Mouse (Mus musculus): Measurements from ENCODE around the gene Crls1. TPM values are rescaled to one million over a fixed set of nuclear protein-coding genes. Genes with fewer than 3 reads are reported as not detected.
A peak's percentile ranks its signal among the peaks of the same experiment; 100 is the strongest.

The Crls1 gene
- 8.9 and 9.0 TPM in 2 replicates for polyA plus RNA-seq (2015; fragmentation: Nextera tagmentation; extraction: Ambion mirVana)

DNA sequence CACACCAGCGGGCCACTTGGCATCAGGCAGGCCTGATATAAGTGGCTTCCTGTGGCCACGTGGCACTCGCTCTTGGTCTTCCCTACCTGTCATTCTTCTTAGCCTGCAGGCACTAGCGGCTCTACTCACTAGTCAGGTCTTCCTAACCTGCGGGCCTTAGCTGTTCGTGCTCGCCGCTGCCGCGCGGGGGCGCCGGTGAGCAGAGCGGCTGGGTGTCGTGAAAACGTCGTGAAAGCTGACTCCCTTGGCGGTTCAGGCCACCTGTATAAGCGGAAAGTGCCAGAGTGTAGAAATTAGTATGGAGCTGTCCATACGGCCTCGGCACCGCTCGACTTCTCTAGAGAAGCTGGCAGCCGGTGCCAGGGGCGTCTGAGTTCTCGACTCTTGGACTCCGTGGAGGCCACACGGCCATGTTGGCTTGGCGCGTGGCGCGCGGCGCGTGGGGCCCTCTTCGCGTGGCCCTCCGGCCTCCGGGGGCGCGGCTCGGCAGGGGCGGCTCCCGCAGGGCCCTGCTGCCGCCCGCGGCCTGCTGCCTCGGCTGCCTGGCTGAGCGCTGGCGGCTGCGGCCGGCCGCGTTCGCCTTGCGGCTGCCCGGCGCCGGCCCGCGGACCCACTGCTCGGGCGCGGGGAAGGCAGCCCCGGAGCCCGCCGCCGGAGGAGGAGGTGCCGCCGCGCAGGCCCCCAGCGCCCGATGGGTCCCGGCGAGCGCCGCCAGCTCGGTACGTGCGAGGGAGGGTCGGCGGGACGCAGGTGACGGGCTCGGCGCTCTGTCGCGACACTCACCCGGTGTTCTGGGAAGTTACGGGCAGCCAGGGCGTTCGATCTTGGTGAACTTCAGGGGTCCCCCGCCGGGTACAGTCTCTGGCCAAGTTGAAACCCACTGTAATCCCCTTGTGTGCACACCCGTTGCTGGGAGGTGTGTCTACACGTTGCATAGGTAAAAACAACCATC lies at the start of gene Crls1:
Gene Crls1 (plus strand): TSS at position 260 of the 952 bp plus-strand sequence.
- no peaks in the 10 kb centered on the region for H3K27me3 ChIP-seq
- peak within 1 kb of the TSS; percentile 78 for H3K4me2 ChIP-seq (replicated peaks)
- peaks cover 19% of the 10 kb centered on the region for H3K4me1 ChIP-seq (replicated peaks)
- no peaks in the 10 kb centered on the region for H3K9me3 ChIP-seq
- H3K36me3 ChIP-seq: peaks cover 17% of the 10 kb centered on the region
- under 1% methylated on average over 96 of the region's 96 CpGs for WGBS
- H3K9ac ChIP-seq (replicated peaks): peak within 1 kb of the TSS; percentile 94
- peak within 1 kb of the TSS; percentile 73 for H3K4me3 ChIP-seq (replicated peaks)
- ATAC-seq: peak; percentile 97
- H3K27ac ChIP-seq: peak within 1 kb of the TSS; percentile 76

DNA sequence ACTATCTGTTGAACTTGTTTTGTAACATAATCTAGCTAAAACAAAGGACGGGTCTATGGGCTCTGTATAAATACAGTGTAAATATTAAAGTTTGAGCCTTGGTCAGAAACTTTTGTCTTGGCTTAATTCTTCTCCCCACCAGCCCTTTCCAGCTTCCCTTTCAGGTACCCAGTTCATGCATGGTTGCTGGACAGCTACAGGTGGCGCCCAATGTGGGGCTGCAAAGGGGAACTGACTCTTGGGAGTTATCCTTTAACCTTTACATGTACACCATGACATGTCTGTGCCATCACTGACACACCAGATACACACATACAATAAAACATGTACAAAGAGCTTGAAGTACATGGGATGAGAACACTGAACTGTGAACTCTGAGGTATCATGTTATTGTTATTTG lies 43.5 kb upstream of the Crls1 start:
- 90% methylated on average over 2 of the region's 2 CpGs for WGBS
- ATAC-seq: no peak
- H3K4me3 ChIP-seq (replicated peaks): no peak overlapping the region

DNA sequence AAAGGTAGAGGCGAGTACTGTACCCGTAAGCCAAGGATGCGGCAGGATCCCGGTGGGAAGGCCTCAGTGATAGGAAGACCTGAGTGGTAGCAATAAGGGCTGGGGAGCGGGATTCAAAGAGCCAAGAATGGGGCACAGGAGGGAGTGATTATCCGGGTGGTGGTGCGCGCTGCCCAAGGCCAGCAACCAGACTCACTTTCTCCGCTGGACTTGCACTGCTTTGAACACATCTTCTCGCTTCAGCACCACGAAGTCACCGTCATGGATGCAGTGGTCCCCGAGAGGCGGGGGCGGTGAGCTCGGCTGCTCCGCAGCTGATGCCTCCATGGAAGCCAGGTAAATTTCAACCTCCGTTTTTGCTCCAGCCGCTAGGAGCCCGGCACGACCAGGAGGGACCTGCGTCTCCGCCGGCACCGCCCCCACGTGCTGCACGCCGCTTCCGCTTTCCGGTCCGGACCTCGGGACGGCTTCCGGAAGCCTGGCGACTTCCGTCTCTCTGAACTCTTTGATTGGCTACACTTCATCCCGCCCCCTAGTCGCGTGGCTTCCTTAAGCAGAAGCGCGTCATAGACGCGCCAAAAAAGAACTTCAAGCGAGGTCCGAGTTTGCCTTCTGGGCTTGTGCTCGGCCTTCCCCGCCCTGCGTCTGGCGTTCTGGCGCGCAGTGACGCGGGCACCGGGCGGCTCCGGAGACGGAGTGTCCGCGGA lies 30.7 kb upstream of the Crls1 start, which contains the start of the genes Trmt6 and Mcm8:
Gene Trmt6 (minus strand): TSS at position 448 of the 707 bp plus-strand sequence.
Gene Mcm8 (plus strand): TSS at position 534 of the 707 bp plus-strand sequence.
- Histone ChIP-seq H3K4me1 (replicated peaks) (peaks cover 24% of the 10 kb centered on the region), H3K27me3 (no peaks in the 10 kb centered on the region), H3K4me2 (replicated peaks) (peak within 1 kb of the TSS; percentile 76), H3K9me3 (no peaks in the 10 kb centered on the region), H3K27ac (peak within 1 kb of the TSS; percentile 62), H3K36me3 (peaks cover 18% of the 10 kb centered on the region), H3K9ac (replicated peaks) (peak within 1 kb of the TSS; percentile 75), H3K4me3 (replicated peaks) (peak within 1 kb of the TSS; percentile 79)
- WGBS: under 1% methylated on average over 59 of the region's 59 CpGs
- peak; percentile 100 for ATAC-seq

More for the DNA sequence above, 43.5 kb upstream of the Crls1 start:
- Histone ChIP-seq H3K9me3 (no peaks in the 10 kb centered on the region), H3K27ac (no peak overlapping the region), H3K4me2 (replicated peaks) (no peak overlapping the region), H3K9ac (replicated peaks) (no peak overlapping the region), H3K27me3 (no peaks in the 10 kb centered on the region), H3K36me3 (peaks cover 50% of the 10 kb centered on the region), H3K4me1 (replicated peaks) (no peaks in the 10 kb centered on the region)

DNA sequence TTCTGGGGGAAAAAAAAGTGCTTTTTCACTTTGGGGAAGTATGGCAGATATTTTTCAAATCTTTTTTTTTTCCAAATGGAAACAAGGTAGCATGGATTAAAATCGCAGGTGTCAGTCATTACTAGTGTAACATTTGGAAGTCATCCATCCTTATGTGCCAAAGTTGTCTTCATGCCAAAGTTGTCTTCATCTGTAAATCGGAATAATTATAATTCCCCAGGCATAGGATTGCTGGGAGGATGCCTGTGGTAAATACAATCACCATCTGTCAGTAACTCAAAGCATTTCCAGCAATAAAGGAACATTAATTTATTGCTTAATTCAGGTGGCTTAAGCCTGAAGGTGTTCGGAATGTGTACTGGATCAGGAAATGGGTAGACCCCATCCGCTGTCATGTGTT lies 5.4 kb upstream of the Crls1 start:
- ATAC-seq: no peak
- Histone ChIP-seq H3K9ac (replicated peaks) (no peak overlapping the region), H3K27ac (no peak overlapping the region), H3K36me3 (peaks cover 11% of the 10 kb centered on the region; the same call in 1 of the 2 replicates), H3K4me2 (replicated peaks) (no peak overlapping the region), H3K27me3 (no peaks in the 10 kb centered on the region), H3K4me1 (replicated peaks) (no peaks in the 10 kb centered on the region), H3K9me3 (no peaks in the 10 kb centered on the region), H3K4me3 (replicated peaks) (no peak overlapping the region)
- WGBS: 95% methylated on average over 4 of the region's 4 CpGs

DNA sequence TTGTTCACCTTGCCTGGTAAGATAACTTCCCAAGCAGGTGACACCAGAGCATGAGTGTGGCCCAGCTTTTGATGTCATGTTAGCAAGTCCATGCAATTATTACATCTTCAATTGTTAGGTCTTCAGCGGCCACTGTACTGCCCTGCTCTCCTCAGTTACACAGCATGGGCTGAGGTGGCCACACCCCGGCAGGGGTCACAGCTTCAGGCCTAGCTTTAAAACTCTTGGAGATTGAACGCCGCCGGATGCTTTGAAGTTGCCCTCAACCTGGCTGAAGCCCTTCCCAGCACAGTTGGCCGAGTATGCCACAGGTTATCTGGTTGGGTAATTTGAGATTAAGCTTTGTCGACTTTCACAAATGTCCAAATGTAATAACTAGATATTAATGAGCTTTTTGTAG lies 1.1 kb downstream of the Crls1 start:
- ATAC-seq: no peak
- H3K4me2 ChIP-seq (replicated peaks): peak overlapping the region; percentile 78
- 48% methylated on average over 7 of the region's 7 CpGs for WGBS

DNA sequence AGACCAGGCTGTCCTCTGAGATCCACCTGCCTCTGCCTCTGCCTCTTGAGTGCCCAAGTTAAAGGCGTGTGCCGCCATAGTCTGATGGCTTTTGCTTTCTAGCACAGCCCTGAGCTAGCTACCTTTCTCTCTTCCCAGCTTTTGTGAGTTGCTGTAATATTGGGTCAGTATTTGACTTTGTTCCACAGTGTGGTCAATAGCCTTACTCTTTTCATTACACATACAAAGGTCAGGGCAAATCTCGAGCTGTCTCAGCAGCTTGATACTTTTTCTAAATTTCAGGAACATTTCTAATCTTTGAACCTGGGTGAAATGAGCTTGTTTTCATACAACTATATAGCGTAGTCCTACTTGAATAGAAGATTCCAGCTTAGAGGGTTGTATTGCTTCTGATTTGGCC lies 1.9 kb downstream of the Crls1 start:
- Histone ChIP-seq H3K9ac (replicated peaks) (0 out of 2 replicates have a peak overlapping the region, but pooled peaks have one; percentile 94), H3K36me3 (peaks cover 23% of the 10 kb centered on the region), H3K27me3 (no peaks in the 10 kb centered on the region), H3K4me1 (replicated peaks) (peaks cover 19% of the 10 kb centered on the region), H3K4me2 (replicated peaks) (peak overlapping the region; percentile 78), H3K4me3 (replicated peaks) (peak overlapping the region; percentile 73; the same call in 1 of the 2 replicates), H3K9me3 (no peaks in the 10 kb centered on the region), H3K27ac (no peak overlapping the region)
- 93% methylated on average over 4 of the region's 4 CpGs for WGBS
- ATAC-seq: no peak

More for the DNA sequence above, 1.1 kb downstream of the Crls1 start:
- Histone ChIP-seq H3K27ac (no peak overlapping the region), H3K36me3 (peaks cover 22% of the 10 kb centered on the region), H3K4me3 (replicated peaks) (peak overlapping the region; percentile 73), H3K27me3 (no peaks in the 10 kb centered on the region), H3K4me1 (replicated peaks) (peaks cover 19% of the 10 kb centered on the region), H3K9me3 (no peaks in the 10 kb centered on the region), H3K9ac (replicated peaks) (peak overlapping the region; percentile 94)

DNA sequence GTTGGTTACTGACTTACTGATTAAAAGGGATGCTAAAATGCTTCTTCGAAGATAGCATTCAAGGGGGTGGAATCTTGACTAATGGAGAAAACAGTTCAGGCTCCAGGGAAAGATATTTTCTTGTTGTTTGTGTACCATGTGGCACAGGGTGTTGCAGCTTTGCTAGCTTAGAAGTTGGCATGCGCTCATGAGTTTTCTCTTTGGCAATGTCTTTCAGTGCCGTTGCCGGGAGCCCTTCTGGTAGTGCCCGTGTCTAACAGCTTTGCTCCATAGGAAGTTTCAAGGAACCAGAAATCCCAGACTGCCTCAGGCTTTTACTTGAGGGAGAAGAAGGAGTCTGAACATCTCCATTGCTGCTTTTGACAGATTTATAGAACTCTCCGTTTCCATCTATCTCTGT lies 2.7 kb downstream of the Crls1 start:
- H3K9me3 ChIP-seq: no peaks in the 10 kb centered on the region
- no peak overlapping the region for H3K4me2 ChIP-seq (replicated peaks)
- no peak overlapping the region for H3K9ac ChIP-seq (replicated peaks)
- H3K4me1 ChIP-seq (replicated peaks): peaks cover 19% of the 10 kb centered on the region
- ATAC-seq: no peak
- no peak overlapping the region for H3K4me3 ChIP-seq (replicated peaks)
- no peaks in the 10 kb centered on the region for H3K27me3 ChIP-seq
- H3K27ac ChIP-seq: no peak overlapping the region
- 93% methylated on average over 6 of the region's 6 CpGs for WGBS
- H3K36me3 ChIP-seq: peaks cover 25% of the 10 kb centered on the region

DNA sequence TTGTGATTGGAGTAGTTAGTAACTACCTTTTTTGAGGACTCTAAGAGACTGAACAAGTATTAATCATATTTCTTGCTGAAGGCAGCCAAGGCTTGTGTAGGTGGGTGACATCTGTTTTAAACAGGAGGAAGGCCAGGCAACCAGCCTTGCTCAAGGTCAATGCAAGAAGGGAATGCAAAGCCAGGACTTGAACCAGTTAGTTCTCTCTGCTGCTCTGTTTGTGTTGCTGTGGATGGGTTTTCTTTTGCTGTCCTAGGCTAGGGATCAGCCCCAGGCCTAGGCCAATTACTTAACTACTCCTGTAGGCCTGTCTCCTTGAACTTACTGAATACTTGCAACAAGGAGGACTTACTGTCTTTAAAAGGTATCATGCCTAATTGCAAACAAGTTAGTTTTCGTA lies 6.6 kb downstream of the Crls1 start:
- WGBS: 87% methylated on average over 1 of the region's 1 CpGs
- Histone ChIP-seq H3K27ac (no peak overlapping the region), H3K36me3 (peaks cover 32% of the 10 kb centered on the region), H3K27me3 (no peaks in the 10 kb centered on the region), H3K4me2 (replicated peaks) (no peak overlapping the region), H3K4me1 (replicated peaks) (peaks cover 10% of the 10 kb centered on the region), H3K4me3 (replicated peaks) (no peak overlapping the region), H3K9ac (replicated peaks) (no peak overlapping the region), H3K9me3 (no peaks in the 10 kb centered on the region)
- ATAC-seq: no peak

DNA sequence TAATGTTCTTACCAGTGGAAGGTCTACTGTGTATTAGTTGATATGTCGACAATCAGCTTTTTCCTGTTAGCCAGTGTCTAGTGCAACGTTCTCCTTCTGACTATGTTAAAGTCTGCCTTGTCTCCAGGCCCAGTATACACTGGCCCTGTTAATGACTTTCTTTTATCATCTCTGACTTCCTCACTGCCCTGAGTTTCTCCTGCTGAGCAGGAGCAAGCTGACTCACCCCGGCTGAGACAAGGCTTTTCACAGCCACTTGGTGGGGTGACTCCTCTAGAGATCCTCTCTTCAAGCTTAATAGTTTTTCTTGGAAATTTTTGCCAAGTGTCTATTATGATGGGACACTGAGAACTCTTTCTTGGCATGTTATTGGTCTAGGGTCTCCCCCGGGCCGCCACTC lies 9.9 kb downstream of the Crls1 start:
- Histone ChIP-seq H3K9me3 (no peaks in the 10 kb centered on the region), H3K27ac (no peak overlapping the region), H3K4me1 (replicated peaks) (no peaks in the 10 kb centered on the region), H3K36me3 (peaks cover 19% of the 10 kb centered on the region), H3K4me2 (replicated peaks) (no peak overlapping the region), H3K4me3 (replicated peaks) (no peak overlapping the region), H3K9ac (replicated peaks) (no peak overlapping the region), H3K27me3 (no peaks in the 10 kb centered on the region)
- no peak for ATAC-seq
- 90% methylated on average over 5 of the region's 5 CpGs for WGBS

DNA sequence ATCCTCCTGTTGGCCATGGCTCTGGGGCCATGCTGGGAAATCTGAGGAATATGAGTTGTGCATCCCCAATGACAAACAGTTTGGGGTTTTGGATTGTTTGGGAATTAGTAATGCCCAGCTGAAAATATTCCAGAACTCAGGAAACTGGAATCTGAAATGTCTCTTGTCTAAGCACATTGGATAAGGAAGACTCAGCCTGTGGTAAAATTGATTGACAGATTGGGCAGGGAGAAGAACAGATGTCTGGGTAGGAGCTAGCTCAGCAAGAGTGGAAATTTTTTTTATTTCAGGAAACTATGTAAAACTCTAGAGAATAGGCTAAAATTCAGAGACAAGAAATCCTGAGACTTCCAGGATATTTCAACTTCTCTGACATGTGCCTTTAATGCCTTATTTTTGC lies 14.0 kb downstream of the Crls1 start:
- Histone ChIP-seq H3K4me2 (replicated peaks) (no peak overlapping the region), H3K4me1 (replicated peaks) (no peaks in the 10 kb centered on the region), H3K4me3 (replicated peaks) (no peak overlapping the region), H3K9me3 (no peaks in the 10 kb centered on the region), H3K27me3 (no peaks in the 10 kb centered on the region), H3K9ac (replicated peaks) (no peak overlapping the region), H3K27ac (no peak overlapping the region), H3K36me3 (peaks cover 13% of the 10 kb centered on the region)
- no peak for ATAC-seq

DNA sequence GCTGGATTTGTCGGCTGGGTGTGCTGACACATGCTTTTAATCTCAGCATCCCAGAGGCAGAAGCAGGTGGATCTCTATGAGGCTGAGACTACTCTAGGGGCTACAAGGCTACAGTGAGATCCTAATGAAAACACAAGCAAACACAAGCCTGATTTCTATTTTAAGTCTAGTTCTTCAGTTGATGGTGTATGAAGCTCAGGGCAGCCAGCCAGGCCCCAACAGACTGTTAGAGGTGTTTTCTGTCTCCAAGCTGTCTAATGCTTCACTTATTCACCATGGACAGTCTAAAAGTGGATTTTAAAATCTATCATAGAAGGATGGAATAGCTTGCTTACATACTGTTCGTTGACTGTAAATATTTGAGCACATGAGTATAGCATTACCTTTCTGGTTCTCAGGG lies 15.0 kb downstream of the Crls1 start:
- Histone ChIP-seq H3K9ac (replicated peaks) (no peak overlapping the region), H3K4me3 (replicated peaks) (no peak overlapping the region), H3K4me1 (replicated peaks) (no peaks in the 10 kb centered on the region), H3K36me3 (peaks cover 20% of the 10 kb centered on the region), H3K9me3 (no peaks in the 10 kb centered on the region), H3K27ac (no peak overlapping the region), H3K27me3 (no peaks in the 10 kb centered on the region), H3K4me2 (replicated peaks) (no peak overlapping the region)
- no peak for ATAC-seq
- WGBS: 93% methylated on average over 2 of the region's 2 CpGs

DNA sequence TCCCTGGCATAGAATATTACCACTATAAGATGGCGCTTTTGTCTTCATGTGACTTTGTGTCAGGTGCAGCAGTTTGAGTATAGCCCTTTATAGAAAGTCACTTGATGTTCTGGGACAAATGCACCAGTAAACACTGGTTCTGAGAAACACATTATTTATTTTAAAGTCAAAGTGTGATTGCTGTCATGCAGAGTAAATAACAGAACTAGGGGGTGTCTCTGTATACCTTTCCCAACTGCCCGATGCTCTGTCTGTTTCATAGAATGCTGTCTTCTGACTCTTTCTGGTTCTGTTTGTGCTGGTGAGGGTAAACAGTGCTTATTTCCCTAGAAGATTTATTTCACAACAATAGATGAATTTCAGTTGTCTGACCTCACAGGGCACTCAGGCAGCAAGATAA lies 16.9 kb downstream of the Crls1 start:
- Histone ChIP-seq H3K9me3 (no peaks in the 10 kb centered on the region), H3K9ac (replicated peaks) (no peak overlapping the region), H3K27me3 (no peaks in the 10 kb centered on the region), H3K4me2 (replicated peaks) (no peak overlapping the region), H3K4me3 (replicated peaks) (no peak overlapping the region), H3K36me3 (peaks cover 27% of the 10 kb centered on the region), H3K27ac (no peak overlapping the region), H3K4me1 (replicated peaks) (no peaks in the 10 kb centered on the region)
- 95% methylated on average over 2 of the region's 2 CpGs for WGBS
- no peak for ATAC-seq

Data from midbrain, embryonic 13.5 days (tissue).